Mouse (Mus musculus) heart, adult 2 months (tissue): ENCODE measurements around the gene Slc19a2. TPM values are rescaled to one million over a fixed set of nuclear protein-coding genes. Genes with fewer than 3 reads are reported as not detected.

ENCODE experiments used
- DNase-seq, 2 experiments: peaks; one replicate each; pipeline ENCODE4 v3.0.0; 2021
- H3K27ac ChIP-seq: fragments of 200-600 bp; 2 replicates; pipeline ENCODE4 v1.8.1; 2022
- H3K27me3 ChIP-seq: fragments of 200-500 bp; 2 replicates; pipeline ENCODE4 v1.6.1; 2012; ENCODE audit warnings: mild to moderate bottlenecking, low read length, inconsistent platforms, mixed read lengths; ENCODE audit not compliant: control insufficient read depth, insufficient read depth
- H3K36me3 ChIP-seq: fragments of 200-500 bp; 2 replicates; pipeline ENCODE4 v1.6.1; 2012; ENCODE audit warnings: low read length, inconsistent platforms; ENCODE audit not compliant: control insufficient read depth, insufficient read depth
- H3K4me1 ChIP-seq: fragments of 200-500 bp; 2 replicates; pipeline ENCODE4 v1.6.1; 2011; ENCODE audit warnings: low read length; ENCODE audit not compliant: control insufficient read depth, insufficient read depth
- H3K4me3 ChIP-seq: fragments of 200-600 bp; 2 replicates; pipeline ENCODE4 v1.8.1; 2022
- H3K79me2 ChIP-seq: fragments of 200-500 bp; replicated peaks from 2 replicates; pipeline ENCODE4 v1.6.1; 2012; ENCODE audit warnings: mild to moderate bottlenecking, inconsistent platforms, low read length, moderate library complexity, mixed read lengths; ENCODE audit not compliant: control insufficient read depth, insufficient read depth
- H3K9ac ChIP-seq: fragments of 200-500 bp; 2 replicates; pipeline ENCODE4 v1.6.1; 2012; ENCODE audit warnings: low read depth, mild to moderate bottlenecking, control low read depth, inconsistent platforms, low read length, mixed read lengths
- CTCF ChIP-seq: fragments of 200-600 bp; IDR thresholded peaks from 2 replicates; pipeline ENCODE4 v1.8.1; 2022; ENCODE audit warnings: antibody characterized with exemption, mild to moderate bottlenecking, moderate library complexity
- EP300 ChIP-seq: fragments of 200-500 bp; IDR thresholded peaks from 2 replicates; pipeline ENCODE4 v1.6.1; 2011; ENCODE audit warnings: low read depth, low read length, control low read depth; ENCODE audit not compliant: insufficient read depth
- POLR2A ChIP-seq: fragments of 200-500 bp; IDR thresholded peaks from 2 replicates; pipeline ENCODE4 v1.6.1; 2011; ENCODE audit warnings: mild to moderate bottlenecking, low read depth, low read length, control low read depth; ENCODE audit not compliant: insufficient read depth
- WGBS: fragments of 180-500 bp; shearing (Covaris S2); methylation state at CpG from one replicate; pipeline ENCODE4 v1.1.7; 2018; 5-methylcytosine and 5-hydroxymethylcytosine counted together
- intact Hi-C: fragments of 180-260 bp; cut with DNase I; formaldehyde crosslinking; loops from one replicate; pipeline ENCODE4 v1.15.1; 2025
- polyA plus RNA-seq: library from polyadenylated mRNA; depleted of rRNA; stranded (reverse); fragments of >200 nt; gene quantifications from 2 replicates; pipeline ENCODE4 v1.2.3, GENCODE M21; 2012; rRNA removed
- total RNA-seq, 2 experiments: library from RNA; stranded (reverse); gene quantifications; 2 replicates each; pipeline ENCODE4 v1.2.3; 2021

Gene Slc19a2
- total and polyA plus RNA-seq, 3 experiments: 5.0 to 7.8 (median 7.6) TPM

- no peaks in the 10 kb centered on the region for H3K4me1 ChIP-seq
- no peak within 1 kb of the TSS for H3K9ac ChIP-seq
- H3K4me3 ChIP-seq: no peak within 1 kb of the TSS
- no peak for DNase-seq
- intact Hi-C loops: no loop called here
- no peaks in the 10 kb centered on the region for H3K27me3 ChIP-seq
- H3K27ac ChIP-seq: no peak within 1 kb of the TSS
- WGBS: 88% methylated on average over 5 of the region's 5 CpGs
- TF ChIP-seq EP300: no peak
- TF ChIP-seq POLR2A: no peak
- TF ChIP-seq CTCF: no peak
- H3K36me3 ChIP-seq: peaks cover 6% of the 10 kb centered on the region
- H3K79me2 ChIP-seq: no peaks in the 10 kb centered on the region
Measured at GRCm38 (mm10) chr1:164303821-164304220, 55.0 kb downstream of the Slc19a2 start, which contains the start of gene Nme7. Gene Nme7 (plus strand): TSS chr1:164304121.

GRCm38 (mm10) chr1:164307124-164307751 is 58.4 kb downstream of the Slc19a2 start, which contains the start of gene Blzf1:
Gene Blzf1 (minus strand): TSS chr1:164307489.
- TF ChIP-seq POLR2A (peak; percentile 33; the same call in 1 of the 2 replicates), EP300 (no peak), CTCF (no peak)
- WGBS: under 1% methylated on average over 35 of the region's 35 CpGs
- Histone ChIP-seq H3K4me3 (peak within 1 kb of the TSS; percentile 93), H3K27me3 (no peaks in the 10 kb centered on the region), H3K4me1 (no peaks in the 10 kb centered on the region), H3K27ac (peak within 1 kb of the TSS; percentile 81), H3K9ac (peak within 1 kb of the TSS; percentile 69), H3K36me3 (peaks cover 2% of the 10 kb centered on the region), H3K79me2 (no peaks in the 10 kb centered on the region)
- intact Hi-C loops: loop anchor here (1.0 to 5.0 kb wide), 3 partner anchors 32 to 315 kb away; partner anchors contain the start of genes BC055324, Ccdc181, Mettl18 and Slc19a2
- peak; percentile 94 to 95 for DNase-seq

- intact Hi-C loops: loop anchor here (1.0 to 5.0 kb wide), 3 partner anchors 33 to 316 kb away; partner anchors contain the start of genes BC055324, Ccdc181, Mettl18 and Slc19a2
- DNase-seq: no peak
- no peaks in the 10 kb centered on the region for H3K79me2 ChIP-seq
- H3K9ac ChIP-seq: 0 out of 2 replicates have a peak overlapping the region, but pooled peaks have one; percentile 7
- TF ChIP-seq EP300: no peak
- TF ChIP-seq POLR2A: no peak
- WGBS: 9% methylated on average over 10 of the region's 10 CpGs
- H3K4me1 ChIP-seq: no peaks in the 10 kb centered on the region
- H3K27me3 ChIP-seq: no peaks in the 10 kb centered on the region
- peak overlapping the region; percentile 93 for H3K4me3 ChIP-seq
- peak overlapping the region; percentile 38 for H3K27ac ChIP-seq
- peaks cover 2% of the 10 kb centered on the region for H3K36me3 ChIP-seq
Measured at GRCm38 (mm10) chr1:164307922-164308321, 59.1 kb downstream of the Slc19a2 start.

- intact Hi-C loops: no loop called here
- no peaks in the 10 kb centered on the region for H3K36me3 ChIP-seq
- H3K9ac ChIP-seq: no peak overlapping the region
- H3K4me3 ChIP-seq: no peak overlapping the region
- no peak for DNase-seq
- no peaks in the 10 kb centered on the region for H3K27me3 ChIP-seq
- 91% methylated on average over 5 of the region's 5 CpGs for WGBS
- no peak for TF ChIP-seq POLR2A
- TF ChIP-seq CTCF: no peak
- no peak for TF ChIP-seq EP300
- no peaks in the 10 kb centered on the region for H3K79me2 ChIP-seq
- no peaks in the 10 kb centered on the region for H3K4me1 ChIP-seq
- H3K27ac ChIP-seq: no peak overlapping the region
Measured at GRCm38 (mm10) chr1:164314085-164314484, 65.2 kb downstream of the Slc19a2 start.

Other genes with a start within 250 kb of the Slc19a2 start
- gene Sele, start 200.8 kb upstream of the Slc19a2 start, total RNA-seq: under 1 TPM; 0.23 to 0.70 TPM
- 0.70 and 1.2 TPM in 2 replicates for gene Sele, start 200.8 kb upstream of the Slc19a2 start, polyA plus RNA-seq
- 1 to 10 TPM; 1.9 to 2.0 TPM for gene Sell, start 187.1 kb upstream of the Slc19a2 start, total RNA-seq
- gene Sell, start 187.1 kb upstream of the Slc19a2 start, polyA plus RNA-seq: 1.8 and 2.7 TPM in 2 replicates
- 1 to 10 TPM; 1.8 to 3.6 TPM for gene Selp, start 133.8 kb upstream of the Slc19a2 start, total RNA-seq
- 1.7 and 1.8 TPM in 2 replicates for gene Selp, start 133.8 kb upstream of the Slc19a2 start, polyA plus RNA-seq
- gene F5, start 97.2 kb upstream of the Slc19a2 start, total RNA-seq: 1 to 10 TPM; 1.5 to 5.0 TPM
- 0.47 and 0.70 TPM in 2 replicates for gene F5, start 97.2 kb upstream of the Slc19a2 start, polyA plus RNA-seq
- gene Ccdc181, start 26.5 kb downstream of the Slc19a2 start, total RNA-seq: 1 to 10 TPM; 8.6 to 9.2 TPM
- 2.7 TPM in 2 replicates for gene Ccdc181, start 26.5 kb downstream of the Slc19a2 start, polyA plus RNA-seq
- gene Nme7, start 55.1 kb downstream of the Slc19a2 start, total RNA-seq: 1 to 10 TPM; 3.6 to 3.7 TPM
- 2.1 and 3.0 TPM in 2 replicates for gene Nme7, start 55.1 kb downstream of the Slc19a2 start, polyA plus RNA-seq
- gene Blzf1, start 58.4 kb downstream of the Slc19a2 start, total RNA-seq: 10 to 100 TPM; 23.1 to 23.6 TPM
- gene Blzf1, start 58.4 kb downstream of the Slc19a2 start, polyA plus RNA-seq: 4.7 and 10.2 TPM in 2 replicates
- 100 to 1,000 TPM; 328 to 391 TPM for gene Atp1b1, start 209.3 kb downstream of the Slc19a2 start, total RNA-seq
- gene Atp1b1, start 209.3 kb downstream of the Slc19a2 start, polyA plus RNA-seq: 136 and 178 TPM in 2 replicates